Mouse (Mus musculus): Measurements from ENCODE around the gene Mgll. TPM values are rescaled to one million over a fixed set of nuclear protein-coding genes. Genes with fewer than 3 reads are reported as not detected.

The Mgll gene
- total RNA-seq, 2 experiments from 2014 or later = 174 to 186 TPM

- no peak for DNase-seq (ENCODE audit: low spot score in 2 of 2)
Measured at GRCm38 (mm10) chr6:88715966-88716365, 8.2 kb upstream of the Mgll start.

- DNase-seq (ENCODE audit: low spot score in 2 of 2) = no peak
Measured at GRCm38 (mm10) chr6:88717143-88718032, 6.8 kb upstream of the Mgll start.

- DNase-seq (ENCODE audit: low spot score in 2 of 2) = no peak
Measured at GRCm38 (mm10) chr6:88718033-88718725, 6.0 kb upstream of the Mgll start.

GRCm38 (mm10) chr6:88721059-88721458 is 3.2 kb upstream of the Mgll start:
- no peak for DNase-seq (ENCODE audit: low spot score in 2 of 2)

GRCm38 (mm10) chr6:88722906-88723305 is 1.3 kb upstream of the Mgll start:
- DNase-seq (ENCODE audit: low spot score in 2 of 2) = no peak

- DNase-seq (ENCODE audit: low spot score in 2 of 2) = no peak
Measured at GRCm38 (mm10) chr6:88723806-88724312, 353 bp upstream of the Mgll start.

- no peak for DNase-seq (ENCODE audit: low spot score in 2 of 2)
Measured at GRCm38 (mm10) chr6:88725590-88725989, 1.4 kb downstream of the Mgll start.

- peak; percentile 55 to 85 for DNase-seq (ENCODE audit: low spot score in 2 of 2)
Measured at GRCm38 (mm10) chr6:88726252-88727211, 2.3 kb downstream of the Mgll start.

- DNase-seq (ENCODE audit: low spot score in 2 of 2) = no peak
Measured at GRCm38 (mm10) chr6:88727490-88727889, 3.3 kb downstream of the Mgll start.

- DNase-seq (ENCODE audit: low spot score in 2 of 2) = no peak
Measured at GRCm38 (mm10) chr6:88728054-88728453, 3.8 kb downstream of the Mgll start.

GRCm38 (mm10) chr6:88728515-88728914 is 4.3 kb downstream of the Mgll start:
- DNase-seq (ENCODE audit: low spot score in 2 of 2) = no peak

GRCm38 (mm10) chr6:88731211-88731751 is 7.1 kb downstream of the Mgll start:
- DNase-seq (ENCODE audit: low spot score in 2 of 2) = no peak

GRCm38 (mm10) chr6:88731991-88732390 is 7.8 kb downstream of the Mgll start:
- DNase-seq (ENCODE audit: low spot score in 2 of 2) = no peak

- no peak for DNase-seq (ENCODE audit: low spot score in 2 of 2)
Measured at GRCm38 (mm10) chr6:88732643-88733613, 8.7 kb downstream of the Mgll start.

- no peak for DNase-seq (ENCODE audit: low spot score in 2 of 2)
Measured at GRCm38 (mm10) chr6:88736337-88736736, 12.1 kb downstream of the Mgll start.

- DNase-seq (ENCODE audit: low spot score in 2 of 2) = peak in 1 of 2 experiments; percentile 85
Measured at GRCm38 (mm10) chr6:88736741-88737508, 12.7 kb downstream of the Mgll start.

- no peak for DNase-seq (ENCODE audit: low spot score in 2 of 2)
Measured at GRCm38 (mm10) chr6:88737509-88737888, 13.3 kb downstream of the Mgll start.

GRCm38 (mm10) chr6:88741041-88741440 is 16.8 kb downstream of the Mgll start:
- no peak for DNase-seq (ENCODE audit: low spot score in 2 of 2)

GRCm38 (mm10) chr6:88741791-88742190 is 17.6 kb downstream of the Mgll start:
- no peak for DNase-seq (ENCODE audit: low spot score in 2 of 2)
